Mouse (Mus musculus) lung, postnatal 36 days (tissue): ENCODE measurements at regions not wholly inside any gene's neighbourhood (a gene's known extent, or its start where the extent isn't known, plus 50 kb on each side); places are given as distances from the start of the nearest gene placed in this dataset.

Experiments used
- DNase-seq: peaks from one replicate; pipeline ENCODE4 v3.0.0; 2022; ENCODE audit warnings: mixed read lengths

DNA sequence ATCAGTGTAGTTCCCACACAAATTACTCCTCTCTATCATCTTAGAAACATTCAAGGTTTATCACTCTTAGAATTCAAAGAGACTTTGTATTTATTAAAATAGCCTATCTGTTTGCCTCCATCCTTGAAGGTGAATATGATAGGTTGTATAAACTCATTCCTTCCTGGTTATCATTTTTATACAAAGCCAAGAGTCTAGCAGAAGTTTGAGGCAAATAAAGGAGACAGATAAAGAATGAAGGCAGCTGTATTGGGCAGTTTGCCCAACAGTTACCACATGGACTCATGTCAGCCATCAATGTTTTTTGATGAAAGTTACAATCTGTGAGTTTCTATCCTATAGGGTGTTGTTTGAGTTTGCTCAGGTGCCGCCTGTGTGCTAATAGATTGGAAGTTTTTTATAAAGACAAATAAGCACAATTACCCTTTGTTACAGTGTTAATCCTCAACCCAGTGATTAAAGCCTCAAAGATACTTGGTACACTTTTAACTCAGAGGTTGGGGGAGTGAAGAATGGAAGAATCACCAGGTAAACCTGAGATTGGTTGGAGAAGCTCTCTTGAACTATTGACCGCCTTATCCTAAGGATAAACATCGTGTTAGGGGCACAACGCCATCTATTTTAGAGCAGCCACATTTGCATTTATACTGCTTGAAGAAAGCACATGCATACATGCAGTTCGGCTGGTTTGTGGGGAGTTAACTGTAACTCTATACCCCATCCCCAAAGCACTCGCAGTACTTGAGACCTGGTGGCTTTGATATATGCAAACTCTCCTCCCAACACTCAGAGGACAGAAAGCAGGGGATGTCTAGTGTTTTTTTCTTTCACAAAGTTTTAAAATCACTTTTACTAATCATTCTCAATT lies 175.6 kb upstream of the Gm11114 start:
- no peak for DNase-seq

- DNase-seq = peak; percentile 10
Observed at GRCm38 (mm10) chr9:85139891-85140290, 172.7 kb upstream of the Gm11114 start.

DNA sequence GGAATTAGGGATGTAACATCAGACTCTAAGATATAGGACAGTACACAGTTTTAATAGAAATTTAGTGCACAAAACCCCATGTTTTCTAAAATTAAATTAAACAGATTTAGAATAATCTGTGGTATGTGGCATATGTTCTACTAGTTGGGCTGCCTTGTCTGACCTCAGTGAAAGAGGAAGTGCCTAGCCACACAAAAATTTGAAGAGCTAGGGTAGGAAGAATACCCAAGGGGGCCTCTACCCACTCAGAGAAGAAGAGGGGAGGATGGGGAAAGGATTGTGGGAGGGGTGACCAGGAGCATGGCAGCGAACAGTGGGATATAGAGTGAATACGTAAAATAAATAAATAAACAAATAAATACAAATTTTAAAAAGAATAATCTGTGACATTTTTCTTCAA lies 168.2 kb upstream of the Gm11114 start:
- DNase-seq = no peak

DNA sequence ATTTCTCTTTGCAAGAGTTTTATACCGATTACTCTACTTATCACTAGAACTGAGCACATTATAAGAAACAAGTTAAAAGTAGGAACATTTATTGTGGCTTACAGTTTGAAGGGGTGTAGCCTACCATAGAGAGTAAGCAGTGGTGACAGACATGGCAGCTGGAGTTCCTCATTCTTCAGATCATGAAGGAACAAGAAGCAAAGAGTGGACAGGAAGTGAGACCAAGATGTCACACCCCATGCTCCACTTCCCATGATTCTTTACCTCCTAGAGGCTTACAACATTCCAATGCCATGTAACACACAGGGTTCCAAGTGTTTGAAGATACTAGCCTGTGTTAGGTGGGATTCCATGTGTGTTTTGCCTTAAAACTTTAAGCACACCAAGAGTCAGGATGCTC lies 146.9 kb upstream of the Gm11114 start:
- DNase-seq = no peak

DNA sequence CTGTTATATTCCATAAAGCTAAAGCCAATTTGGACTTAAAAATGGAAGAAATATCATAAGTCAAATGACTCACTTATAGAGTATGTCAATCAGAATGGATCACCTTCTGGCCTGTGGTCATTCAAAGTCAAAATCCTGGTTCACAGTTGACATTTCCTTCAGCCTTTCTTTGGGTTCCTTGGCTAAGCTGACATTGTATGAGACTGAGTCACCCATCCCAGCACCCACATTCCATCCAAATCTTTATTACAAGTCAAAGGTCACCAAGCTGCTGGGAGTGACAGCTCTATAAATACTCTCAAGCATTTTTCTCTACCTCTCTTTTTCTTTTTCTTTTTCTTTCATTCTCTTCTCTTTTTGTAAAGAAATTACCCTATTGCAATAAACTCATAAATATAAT lies 145.3 kb upstream of the Gm11114 start:
- DNase-seq = no peak

- DNase-seq = no peak
Observed at GRCm38 (mm10) chr9:85174431-85174830, 138.1 kb upstream of the Gm11114 start.

DNA sequence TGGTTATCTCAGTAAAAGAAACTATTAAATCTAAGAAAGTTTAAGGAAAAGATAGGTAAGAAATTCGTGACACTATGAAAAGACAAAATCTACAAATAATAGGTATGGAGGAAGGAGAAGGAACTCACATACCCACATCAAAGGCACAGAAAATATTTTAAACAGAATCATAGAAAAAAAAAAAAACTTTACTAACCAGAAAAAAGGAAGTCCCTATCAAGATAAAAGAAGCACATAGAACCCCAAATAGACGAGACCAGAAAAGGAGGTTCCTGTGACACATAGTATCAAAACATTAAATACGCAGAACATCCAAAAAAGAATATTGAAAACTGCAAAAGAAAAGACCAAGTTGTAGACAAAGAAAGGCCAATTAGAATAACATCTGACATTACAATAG lies 111.4 kb upstream of the Gm11114 start:
- DNase-seq = no peak

DNA sequence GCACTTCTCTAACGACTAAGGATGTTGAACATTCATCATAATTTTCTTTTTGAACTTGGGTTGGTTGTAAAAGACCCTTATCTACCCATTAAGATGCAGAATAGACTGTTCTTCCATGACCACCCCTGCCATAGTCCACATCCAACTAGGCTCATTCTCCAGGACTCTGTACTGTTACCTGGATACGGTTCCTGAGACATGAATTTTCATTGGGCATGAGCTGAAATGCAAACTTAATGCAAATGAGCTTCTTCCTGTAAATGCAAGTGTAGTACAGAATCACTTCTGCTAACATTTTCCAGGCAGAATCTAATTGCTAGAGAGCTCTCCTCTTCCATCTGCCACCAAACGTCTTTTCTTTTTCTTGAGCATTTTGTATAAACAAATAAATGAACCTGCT lies 87.7 kb upstream of the Gm11114 start:
- no peak for DNase-seq
